Mouse (Mus musculus): ENCODE measurements at regions not wholly inside any gene's neighbourhood (a gene's known extent, or its start where the extent isn't known, plus 50 kb on each side); places are given as distances from the start of the nearest gene placed in this dataset.

GRCm38 (mm10) chr7:124922806-124923205 lies 521.7 kb upstream of the Kdm8 start:
- no peak for TF ChIP-seq CTCF (IDR thresholded peaks at IDR 0.05 in 2 of 3, conservative IDR thresholded peaks at IDR 0.05 in 1 of 3; ENCODE audit: control insufficient read depth in 1 of 3, insufficient read depth in 1 of 3, low read depth in 2 of 3, low read length in 3 of 3, poor library complexity in 1 of 3, severe bottlenecking in 1 of 3)
- no peak for TF ChIP-seq BHLHE40 (IDR thresholded peaks at IDR 0.05; ENCODE audit: borderline replicate concordance, low read depth, low read length)
- no peak for TF ChIP-seq POLR2AphosphoS2 (IDR thresholded peaks at IDR 0.05; ENCODE audit: low read length)
- TF ChIP-seq MEF2A (IDR thresholded peaks at IDR 0.05; ENCODE audit: extremely low read depth, insufficient replicate concordance, low read depth, low read length, poor library complexity, severe bottlenecking) = no peak
- no peak for TF ChIP-seq MAZ (IDR thresholded peaks at IDR 0.05; ENCODE audit: low read depth, low read length)
- TF ChIP-seq NRF1 (IDR thresholded peaks at IDR 0.05; ENCODE audit: insufficient read depth, low read depth, low read length, poor library complexity, severe bottlenecking) = no peak
- TF ChIP-seq MAFK (IDR thresholded peaks at IDR 0.05; ENCODE audit: borderline replicate concordance, low read depth, low read length) = no peak

All from MEL (cell line).